Mouse (Mus musculus) limb, embryonic 14.5 days (tissue): ENCODE results near the gene Ubiad1. TPM values are rescaled to one million over a fixed set of nuclear protein-coding genes. Genes with fewer than 3 reads are reported as not detected.

ENCODE experiments used
- ATAC-seq: fragments of 200-750 bp; cut with Nextera tagmentation; 2 replicates; pipeline ENCODE4 v1.8.0; 2017; ENCODE audit warnings: low read depth, moderate number of reproducible peaks, moderate TSS enrichment; ENCODE audit not compliant: low FRiP score
- DNase-seq: peaks from one replicate; pipeline ENCODE4 v3.0.0-alpha.2; 2015; ENCODE audit warnings: low spot score
- H3K27ac ChIP-seq: fragments of 300-500 bp; sonication (generic); replicated peaks from 2 replicates; pipeline ENCODE4 v1.5.1; 2014; ENCODE audit warnings: low read depth, mild to moderate bottlenecking, low read length, moderate library complexity, mixed read lengths
- H3K27me3 ChIP-seq: fragments of 300-500 bp; sonication (generic); 2 replicates; pipeline ENCODE4 v1.6.1; 2014; ENCODE audit warnings: low read length, mixed read lengths; ENCODE audit not compliant: control insufficient read depth, insufficient read depth
- H3K36me3 ChIP-seq: fragments of 300-500 bp; sonication (generic); 2 replicates; pipeline ENCODE4 v1.6.1; 2014; ENCODE audit warnings: mild to moderate bottlenecking, low read length, moderate library complexity, mixed read lengths; ENCODE audit not compliant: control insufficient read depth, insufficient read depth
- H3K4me1 ChIP-seq: fragments of 300-500 bp; sonication (generic); 2 replicates; pipeline ENCODE4 v1.6.1; 2014; ENCODE audit warnings: antibody characterized with exemption, low read length, mixed read lengths; ENCODE audit not compliant: control insufficient read depth, insufficient read depth
- H3K4me2 ChIP-seq: fragments of 300-500 bp; sonication (generic); replicated peaks from 2 replicates; pipeline ENCODE4 v1.6.1; 2014; ENCODE audit warnings: low read depth, mild to moderate bottlenecking, low read length, moderate library complexity; ENCODE audit not compliant: severe bottlenecking
- H3K4me3 ChIP-seq: fragments of 300-500 bp; sonication (generic); replicated peaks from 2 replicates; pipeline ENCODE4 v1.5.1; 2014; ENCODE audit warnings: low read length
- H3K9ac ChIP-seq: fragments of 300-500 bp; sonication (generic); 2 replicates; pipeline ENCODE4 v1.6.1; 2014; ENCODE audit warnings: mild to moderate bottlenecking, low read depth, low read length, moderate library complexity; ENCODE audit not compliant: severe bottlenecking
- H3K9me3 ChIP-seq: fragments of 300-500 bp; sonication (generic); 2 replicates; pipeline ENCODE4 v1.6.1; 2016; ENCODE audit warnings: low read length; ENCODE audit not compliant: control insufficient read depth
- POLR2A ChIP-seq: fragments of 200-500 bp; IDR thresholded peaks from 2 replicates; pipeline ENCODE4 v1.8.0; 2012; ENCODE audit warnings: inconsistent platforms, mild to moderate bottlenecking, moderate library complexity, borderline replicate concordance; ENCODE audit not compliant: insufficient read depth, insufficient read length; ENCODE audit errors: extremely low read depth
- whole genome bisulfite sequencing: fragments of 180-500 bp; shearing (Covaris S2); extraction: QIAGEN DNeasy Blood & Tissue Kit; methylation state at CpG from one replicate; pipeline ENCODE4 v1.1.7; 2014; 5-methylcytosine and 5-hydroxymethylcytosine counted together
- polyA plus RNA-seq, 2 experiments: library from polyadenylated mRNA; depleted of rRNA in 1 of 2; stranded (reverse) in 1 of 2; unstranded in 1 of 2; fragments of >200 nt; fragmentation: Nextera tagmentation in 1 of 2; extraction: Ambion mirVana in 1 of 2; gene quantifications; 2 replicates each; pipeline versions ENCODE4 v1.2.1 to v1.2.3; 2012 to 2014

Ubiad1 gene
- polyA plus RNA-seq, 2 experiments: 14.0 to 15.0 TPM

- no peak overlapping the region for H3K4me2 ChIP-seq
- no peak for DNase-seq
- H3K9me3 ChIP-seq: no peaks in the 10 kb centered on the region
- no peaks in the 10 kb centered on the region for H3K36me3 ChIP-seq
- TF ChIP-seq POLR2A: no peak
- no peak overlapping the region for H3K9ac ChIP-seq
- WGBS: 18% methylated on average over 6 of the region's 6 CpGs
- H3K4me1 ChIP-seq: no peaks in the 10 kb centered on the region
- ATAC-seq: no peak
- no peak overlapping the region for H3K27ac ChIP-seq
- H3K27me3 ChIP-seq: no peaks in the 10 kb centered on the region
- no peak overlapping the region for H3K4me3 ChIP-seq
These were observed 48.7 kb downstream of the Ubiad1 start for GRCm38 (mm10) chr4:148395875-148396274.

GRCm38 (mm10) chr4:148395198-148395597 is 49.4 kb downstream of the Ubiad1 start:
- DNase-seq: no peak
- WGBS: 21% methylated on average over 7 of the region's 7 CpGs
- no peak for TF ChIP-seq POLR2A
- Histone ChIP-seq H3K4me2 (no peak overlapping the region), H3K4me3 (no peak overlapping the region), H3K4me1 (no peaks in the 10 kb centered on the region), H3K36me3 (no peaks in the 10 kb centered on the region), H3K9ac (no peak overlapping the region), H3K27me3 (no peaks in the 10 kb centered on the region), H3K9me3 (no peaks in the 10 kb centered on the region), H3K27ac (no peak overlapping the region)
- ATAC-seq: no peak

DNA sequence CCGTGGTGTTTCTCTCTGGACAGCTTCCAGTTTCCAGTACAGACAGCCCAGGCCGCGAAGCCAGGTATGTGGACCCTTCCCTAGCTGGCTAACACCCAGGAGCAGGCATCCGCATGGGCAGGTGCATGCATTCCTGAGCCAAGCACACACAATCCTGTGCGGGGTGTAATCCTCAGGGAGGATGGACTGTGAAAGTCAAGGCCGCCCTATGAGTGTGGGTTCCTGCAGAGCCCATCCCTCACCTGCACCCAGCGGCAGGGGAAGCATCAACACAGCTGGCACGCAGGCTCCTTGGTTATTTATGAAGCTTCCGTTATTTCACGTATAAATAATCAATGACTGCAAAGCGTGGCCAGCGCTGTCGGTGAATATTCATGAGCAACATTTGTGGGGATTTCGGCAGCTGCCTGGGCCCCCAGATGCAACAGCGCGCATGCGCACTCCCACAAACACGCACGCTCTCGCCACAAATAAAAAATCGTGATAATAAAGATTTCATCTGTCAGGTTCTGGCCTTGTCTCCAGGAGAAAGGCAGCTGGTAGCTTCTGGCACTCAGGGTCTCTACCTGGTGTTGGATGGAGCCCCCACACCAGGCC is 52.8 kb downstream of the Ubiad1 start:
- H3K27ac ChIP-seq: no peak overlapping the region
- H3K4me1 ChIP-seq: no peaks in the 10 kb centered on the region
- WGBS: 69% methylated on average over 21 of the region's 21 CpGs
- no peaks in the 10 kb centered on the region for H3K27me3 ChIP-seq
- no peaks in the 10 kb centered on the region for H3K9me3 ChIP-seq
- no peak overlapping the region for H3K4me3 ChIP-seq
- ATAC-seq (no peak), DNase-seq (no peak)
- no peak overlapping the region for H3K9ac ChIP-seq
- no peaks in the 10 kb centered on the region for H3K36me3 ChIP-seq
- TF ChIP-seq POLR2A: no peak
- H3K4me2 ChIP-seq: no peak overlapping the region

- ATAC-seq: no peak
- WGBS: 32% methylated on average over 7 of the region's 7 CpGs
- H3K27me3 ChIP-seq: no peaks in the 10 kb centered on the region
These were observed 54.9 kb downstream of the Ubiad1 start for GRCm38 (mm10) chr4:148389635-148390034.

GRCm38 (mm10) chr4:148389047-148389446 is 55.5 kb downstream of the Ubiad1 start:
- H3K4me3 ChIP-seq: no peak overlapping the region
- H3K27me3 ChIP-seq: no peaks in the 10 kb centered on the region
- no peaks in the 10 kb centered on the region for H3K9me3 ChIP-seq
- H3K9ac ChIP-seq: no peak overlapping the region
- DNase-seq (no peak), ATAC-seq (no peak)
- no peak overlapping the region for H3K27ac ChIP-seq
- no peaks in the 10 kb centered on the region for H3K4me1 ChIP-seq
- no peak for TF ChIP-seq POLR2A
- H3K4me2 ChIP-seq: no peak overlapping the region
- no peaks in the 10 kb centered on the region for H3K36me3 ChIP-seq
- 74% methylated on average over 6 of the region's 6 CpGs for WGBS

More at GRCm38 (mm10) chr4:148389635-148390034, 54.9 kb downstream of the Ubiad1 start:
- no peak for DNase-seq
- H3K27ac ChIP-seq: no peak overlapping the region
- TF ChIP-seq POLR2A: no peak
- no peaks in the 10 kb centered on the region for H3K36me3 ChIP-seq
- H3K4me1 ChIP-seq: no peaks in the 10 kb centered on the region
- no peak overlapping the region for H3K4me2 ChIP-seq
- H3K9me3 ChIP-seq: no peaks in the 10 kb centered on the region
- no peak overlapping the region for H3K4me3 ChIP-seq
- H3K9ac ChIP-seq: no peak overlapping the region

- no peak for TF ChIP-seq POLR2A
- WGBS: 82% methylated on average over 7 of the region's 7 CpGs
- no peak overlapping the region for H3K4me2 ChIP-seq
- DNase-seq (no peak), ATAC-seq (no peak)
- H3K4me3 ChIP-seq: no peak overlapping the region
- H3K36me3 ChIP-seq: no peaks in the 10 kb centered on the region
- H3K27me3 ChIP-seq: no peaks in the 10 kb centered on the region
- H3K4me1 ChIP-seq: no peaks in the 10 kb centered on the region
- H3K9ac ChIP-seq: no peak overlapping the region
- H3K9me3 ChIP-seq: no peaks in the 10 kb centered on the region
- H3K27ac ChIP-seq: no peak overlapping the region
These were observed 59.3 kb downstream of the Ubiad1 start for GRCm38 (mm10) chr4:148385269-148385668.

Other genes starting within 250 kb of the Ubiad1 start
- gene Disp3, start 156.8 kb downstream of the Ubiad1 start, polyA plus RNA-seq (2012; rRNA removed): 0.47 and 1.4 TPM in 2 replicates
- 0.34 and 0.35 TPM in 2 replicates for gene Disp3, start 156.8 kb downstream of the Ubiad1 start, polyA plus RNA-seq (2014; fragmentation: Nextera tagmentation; extraction: Ambion mirVana)
- 18.0 and 20.3 TPM in 2 replicates for gene Mtor, start 3.8 kb upstream of the Ubiad1 start, polyA plus RNA-seq (2012; rRNA removed)
- 18.5 and 21.6 TPM in 2 replicates for gene Mtor, start 3.8 kb upstream of the Ubiad1 start, polyA plus RNA-seq (2014; fragmentation: Nextera tagmentation; extraction: Ambion mirVana)
- gene Angptl7, start 55.7 kb upstream of the Ubiad1 start, polyA plus RNA-seq (2012; rRNA removed): 1.4 and 2.2 TPM in 2 replicates
- 1.6 and 1.9 TPM in 2 replicates for gene Angptl7, start 55.7 kb upstream of the Ubiad1 start, polyA plus RNA-seq (2014; fragmentation: Nextera tagmentation; extraction: Ambion mirVana)
- gene Exosc10, start 113.7 kb upstream of the Ubiad1 start, polyA plus RNA-seq (2012; rRNA removed): 70.2 and 74.5 TPM in 2 replicates
- 92.8 and 93.0 TPM in 2 replicates for gene Exosc10, start 113.7 kb upstream of the Ubiad1 start, polyA plus RNA-seq (2014; fragmentation: Nextera tagmentation; extraction: Ambion mirVana)
- 188 and 215 TPM in 2 replicates for gene Srm, start 146.7 kb upstream of the Ubiad1 start, polyA plus RNA-seq (2012; rRNA removed)
- 273 and 284 TPM in 2 replicates for gene Srm, start 146.7 kb upstream of the Ubiad1 start, polyA plus RNA-seq (2014; fragmentation: Nextera tagmentation; extraction: Ambion mirVana)
- gene Masp2, start 157.8 kb upstream of the Ubiad1 start, polyA plus RNA-seq (2012; rRNA removed): 1.5 and 2.0 TPM in 2 replicates
- 0.68 TPM in 1 of 2 replicates, not detected in the other for gene Masp2, start 157.8 kb upstream of the Ubiad1 start, polyA plus RNA-seq (2014; fragmentation: Nextera tagmentation; extraction: Ambion mirVana)
- gene Tardbp, start 182.2 kb upstream of the Ubiad1 start, polyA plus RNA-seq (2012; rRNA removed): 674 and 680 TPM in 2 replicates
- 148 and 170 TPM in 2 replicates for gene Tardbp, start 182.2 kb upstream of the Ubiad1 start, polyA plus RNA-seq (2014; fragmentation: Nextera tagmentation; extraction: Ambion mirVana)
- 0.11 and 0.24 TPM in 2 replicates for gene Gm572, start 198.5 kb upstream of the Ubiad1 start, polyA plus RNA-seq (2012; rRNA removed)
- not detected in 2 replicates for gene Gm572, start 198.5 kb upstream of the Ubiad1 start, polyA plus RNA-seq (2014; fragmentation: Nextera tagmentation; extraction: Ambion mirVana)